Mouse (Mus musculus): Measurements from ENCODE around the gene Fbln2. TPM values are rescaled to one million over a fixed set of nuclear protein-coding genes. Genes with fewer than 3 reads are reported as not detected.

The Fbln2 gene
- polyA plus RNA-seq, 1 experiment from 2014 or later, result 7.3 TPM

GRCm38 (mm10) chr6:91173221-91173880, 38.9 kb upstream of the Fbln2 start:
- Histone ChIP-seq H3K4me1 (ENCODE audit: control insufficient read depth, insufficient read depth, low read length) (no peaks in the 10 kb centered on the region), H3K27me3 (replicated peaks; ENCODE audit: control insufficient read depth, insufficient read depth, low read length) (no peaks in the 10 kb centered on the region), H3K27ac (ENCODE audit: low read depth, low read length) (no peak overlapping the region), H3K36me3 (ENCODE audit: control insufficient read depth, insufficient read depth, low read length) (peaks cover 22% of the 10 kb centered on the region; the same call in 1 of the 2 replicates), H3K9me3 (replicated peaks; ENCODE audit: control insufficient read depth, low read length) (no peaks in the 10 kb centered on the region), H3K4me3 (ENCODE audit: low read depth, low read length) (no peak overlapping the region), H3K4me2 (ENCODE audit: low read length) (no peak overlapping the region), H3K9ac (ENCODE audit: low read length) (no peak overlapping the region)
- DNase-seq (ENCODE audit: low spot score) (peak; percentile 61), ATAC-seq (peak; percentile 52; the same call in 1 of the 2 replicates)
- WGBS, result 47% methylated on average over 7 of the region's 7 CpGs

GRCm38 (mm10) chr6:91174211-91174610, 38.0 kb upstream of the Fbln2 start:
- H3K36me3 ChIP-seq (ENCODE audit: control insufficient read depth, insufficient read depth, low read length), result peaks cover 22% of the 10 kb centered on the region; the same call in 1 of the 2 replicates
- H3K27ac ChIP-seq (ENCODE audit: low read depth, low read length), result no peak overlapping the region
- no peak overlapping the region for H3K4me2 ChIP-seq (ENCODE audit: low read length)
- no peak overlapping the region for H3K9ac ChIP-seq (ENCODE audit: low read length)
- H3K9me3 ChIP-seq (replicated peaks; ENCODE audit: control insufficient read depth, low read length), result no peaks in the 10 kb centered on the region
- WGBS, result 86% methylated on average over 3 of the region's 3 CpGs
- DNase-seq (ENCODE audit: low spot score) (no peak), ATAC-seq (no peak)
- no peak overlapping the region for H3K4me3 ChIP-seq (ENCODE audit: low read depth, low read length)
- no peaks in the 10 kb centered on the region for H3K4me1 ChIP-seq (ENCODE audit: control insufficient read depth, insufficient read depth, low read length)
- H3K27me3 ChIP-seq (replicated peaks; ENCODE audit: control insufficient read depth, insufficient read depth, low read length), result no peaks in the 10 kb centered on the region

GRCm38 (mm10) chr6:91180767-91181171, 31.5 kb upstream of the Fbln2 start:
- WGBS, result 54% methylated on average over 9 of the region's 9 CpGs
- DNase-seq (ENCODE audit: low spot score), result peak; percentile 46
- H3K27ac ChIP-seq (ENCODE audit: low read depth, low read length), result 0 out of 2 replicates have a peak overlapping the region, but pooled peaks have one; percentile 7
- no peaks in the 10 kb centered on the region for H3K36me3 ChIP-seq (ENCODE audit: control insufficient read depth, insufficient read depth, low read length)
- H3K27me3 ChIP-seq (replicated peaks; ENCODE audit: control insufficient read depth, insufficient read depth, low read length), result no peaks in the 10 kb centered on the region
- no peak overlapping the region for H3K4me2 ChIP-seq (ENCODE audit: low read length)
- H3K4me1 ChIP-seq (ENCODE audit: control insufficient read depth, insufficient read depth, low read length), result peaks cover 3% of the 10 kb centered on the region; the same call in 1 of the 2 replicates
- peak; percentile 48 for ATAC-seq
- no peaks in the 10 kb centered on the region for H3K9me3 ChIP-seq (replicated peaks; ENCODE audit: control insufficient read depth, low read length)
- H3K9ac ChIP-seq (ENCODE audit: low read length), result no peak overlapping the region
- no peak overlapping the region for H3K4me3 ChIP-seq (ENCODE audit: low read depth, low read length)

GRCm38 (mm10) chr6:91181320-91181719, 30.9 kb upstream of the Fbln2 start:
- H3K4me1 ChIP-seq (ENCODE audit: control insufficient read depth, insufficient read depth, low read length), result peaks cover 3% of the 10 kb centered on the region; the same call in 1 of the 2 replicates
- no peak overlapping the region for H3K4me3 ChIP-seq (ENCODE audit: low read depth, low read length)
- no peak for DNase-seq (ENCODE audit: low spot score)
- H3K27ac ChIP-seq (ENCODE audit: low read depth, low read length), result no peak overlapping the region
- ATAC-seq, result no peak
- WGBS, result 89% methylated on average over 2 of the region's 2 CpGs
- no peak overlapping the region for H3K4me2 ChIP-seq (ENCODE audit: low read length)
- H3K9me3 ChIP-seq (replicated peaks; ENCODE audit: control insufficient read depth, low read length), result no peaks in the 10 kb centered on the region
- H3K27me3 ChIP-seq (replicated peaks; ENCODE audit: control insufficient read depth, insufficient read depth, low read length), result no peaks in the 10 kb centered on the region
- no peaks in the 10 kb centered on the region for H3K36me3 ChIP-seq (ENCODE audit: control insufficient read depth, insufficient read depth, low read length)
- H3K9ac ChIP-seq (ENCODE audit: low read length), result no peak overlapping the region

GRCm38 (mm10) chr6:91182075-91182490, 30.2 kb upstream of the Fbln2 start:
- no peaks in the 10 kb centered on the region for H3K36me3 ChIP-seq (ENCODE audit: control insufficient read depth, insufficient read depth, low read length)
- no peaks in the 10 kb centered on the region for H3K9me3 ChIP-seq (replicated peaks; ENCODE audit: control insufficient read depth, low read length)
- no peak overlapping the region for H3K27ac ChIP-seq (ENCODE audit: low read depth, low read length)
- H3K9ac ChIP-seq (ENCODE audit: low read length), result no peak overlapping the region
- peaks cover 3% of the 10 kb centered on the region; the same call in 1 of the 2 replicates for H3K4me1 ChIP-seq (ENCODE audit: control insufficient read depth, insufficient read depth, low read length)
- DNase-seq (ENCODE audit: low spot score) (no peak), ATAC-seq (no peak)
- no peaks in the 10 kb centered on the region for H3K27me3 ChIP-seq (replicated peaks; ENCODE audit: control insufficient read depth, insufficient read depth, low read length)
- 89% methylated on average over 4 of the region's 4 CpGs for WGBS
- no peak overlapping the region for H3K4me3 ChIP-seq (ENCODE audit: low read depth, low read length)
- H3K4me2 ChIP-seq (ENCODE audit: low read length), result no peak overlapping the region

GRCm38 (mm10) chr6:91183041-91183440, 29.2 kb upstream of the Fbln2 start:
- Histone ChIP-seq H3K9me3 (replicated peaks; ENCODE audit: control insufficient read depth, low read length) (no peaks in the 10 kb centered on the region), H3K27ac (ENCODE audit: low read depth, low read length) (no peak overlapping the region), H3K4me3 (ENCODE audit: low read depth, low read length) (no peak overlapping the region), H3K9ac (ENCODE audit: low read length) (no peak overlapping the region), H3K4me2 (ENCODE audit: low read length) (no peak overlapping the region), H3K36me3 (ENCODE audit: control insufficient read depth, insufficient read depth, low read length) (no peaks in the 10 kb centered on the region), H3K27me3 (replicated peaks; ENCODE audit: control insufficient read depth, insufficient read depth, low read length) (no peaks in the 10 kb centered on the region), H3K4me1 (ENCODE audit: control insufficient read depth, insufficient read depth, low read length) (peaks cover 3% of the 10 kb centered on the region; the same call in 1 of the 2 replicates)
- DNase-seq (ENCODE audit: low spot score), result no peak
- ATAC-seq, result no peak
- 43% methylated on average over 1 of the region's 1 CpGs for WGBS

- 80% methylated on average over 2 of the region's 2 CpGs for WGBS
Measured at GRCm38 (mm10) chr6:91183980-91184379, 28.3 kb upstream of the Fbln2 start.

GRCm38 (mm10) chr6:91184776-91185175, 27.5 kb upstream of the Fbln2 start:
- H3K4me3 ChIP-seq (ENCODE audit: low read depth, low read length), result no peak overlapping the region
- H3K36me3 ChIP-seq (ENCODE audit: control insufficient read depth, insufficient read depth, low read length), result no peaks in the 10 kb centered on the region
- ATAC-seq, result no peak
- H3K9ac ChIP-seq (ENCODE audit: low read length), result no peak overlapping the region
- 69% methylated on average over 3 of the region's 3 CpGs for WGBS
- no peaks in the 10 kb centered on the region for H3K9me3 ChIP-seq (replicated peaks; ENCODE audit: control insufficient read depth, low read length)
- DNase-seq (ENCODE audit: low spot score), result no peak
- no peak overlapping the region for H3K4me2 ChIP-seq (ENCODE audit: low read length)
- H3K27ac ChIP-seq (ENCODE audit: low read depth, low read length), result no peak overlapping the region
- peaks cover 3% of the 10 kb centered on the region; the same call in 1 of the 2 replicates for H3K4me1 ChIP-seq (ENCODE audit: control insufficient read depth, insufficient read depth, low read length)
- H3K27me3 ChIP-seq (replicated peaks; ENCODE audit: control insufficient read depth, insufficient read depth, low read length), result no peaks in the 10 kb centered on the region

More at GRCm38 (mm10) chr6:91183980-91184379, 28.3 kb upstream of the Fbln2 start:
- H3K4me1 ChIP-seq (ENCODE audit: control insufficient read depth, insufficient read depth, low read length), result peaks cover 3% of the 10 kb centered on the region; the same call in 1 of the 2 replicates
- H3K9me3 ChIP-seq (replicated peaks; ENCODE audit: control insufficient read depth, low read length), result no peaks in the 10 kb centered on the region
- no peak overlapping the region for H3K9ac ChIP-seq (ENCODE audit: low read length)
- H3K4me3 ChIP-seq (ENCODE audit: low read depth, low read length), result no peak overlapping the region
- DNase-seq (ENCODE audit: low spot score) (no peak), ATAC-seq (no peak)
- H3K36me3 ChIP-seq (ENCODE audit: control insufficient read depth, insufficient read depth, low read length), result no peaks in the 10 kb centered on the region
- no peak overlapping the region for H3K27ac ChIP-seq (ENCODE audit: low read depth, low read length)
- no peaks in the 10 kb centered on the region for H3K27me3 ChIP-seq (replicated peaks; ENCODE audit: control insufficient read depth, insufficient read depth, low read length)
- H3K4me2 ChIP-seq (ENCODE audit: low read length), result no peak overlapping the region

- ATAC-seq, result no peak
- peaks cover 3% of the 10 kb centered on the region; the same call in 1 of the 2 replicates for H3K4me1 ChIP-seq (ENCODE audit: control insufficient read depth, insufficient read depth, low read length)
- no peaks in the 10 kb centered on the region for H3K36me3 ChIP-seq (ENCODE audit: control insufficient read depth, insufficient read depth, low read length)
- 91% methylated on average over 5 of the region's 5 CpGs for WGBS
- no peaks in the 10 kb centered on the region for H3K9me3 ChIP-seq (replicated peaks; ENCODE audit: control insufficient read depth, low read length)
- no peak overlapping the region for H3K4me3 ChIP-seq (ENCODE audit: low read depth, low read length)
- no peak for DNase-seq (ENCODE audit: low spot score)
- H3K27ac ChIP-seq (ENCODE audit: low read depth, low read length), result no peak overlapping the region
- H3K9ac ChIP-seq (ENCODE audit: low read length), result no peak overlapping the region
- H3K4me2 ChIP-seq (ENCODE audit: low read length), result no peak overlapping the region
- no peaks in the 10 kb centered on the region for H3K27me3 ChIP-seq (replicated peaks; ENCODE audit: control insufficient read depth, insufficient read depth, low read length)
Measured at GRCm38 (mm10) chr6:91185502-91185901, 26.8 kb upstream of the Fbln2 start.

All from forebrain, embryonic 14.5 days (tissue).